Mouse (Mus musculus) lung, embryonic 16.5 days (tissue): ENCODE results near the gene 1700012B09Rik. TPM values are rescaled to one million over a fixed set of nuclear protein-coding genes. Genes with fewer than 3 reads are reported as not detected.
A peak's percentile ranks its signal among the peaks of the same experiment; 100 is the strongest.

Source experiments
- ATAC-seq: fragments of 200-750 bp; cut with Nextera tagmentation; 2 replicates; pipeline ENCODE4 v1.8.0; 2017; ENCODE audit warnings: low read depth, mild to moderate bottlenecking, moderate library complexity
- H3K27ac ChIP-seq: fragments of 300-500 bp; sonication (generic); 2 replicates; pipeline ENCODE4 v1.5.1; 2014; ENCODE audit warnings: mild to moderate bottlenecking, control low read depth, low read length
- H3K27me3 ChIP-seq: fragments of 300-500 bp; sonication (generic); 2 replicates; pipeline ENCODE4 v1.6.1; 2014; ENCODE audit warnings: low read depth, low read length, mixed read lengths; ENCODE audit not compliant: control insufficient read depth, insufficient read depth
- H3K36me3 ChIP-seq: fragments of 300-500 bp; sonication (generic); 2 replicates; pipeline ENCODE4 v1.6.1; 2014; ENCODE audit warnings: low read length; ENCODE audit not compliant: control insufficient read depth, insufficient read depth
- H3K4me1 ChIP-seq: fragments of 300-500 bp; sonication (generic); replicated peaks from 2 replicates; pipeline ENCODE4 v1.6.1; 2014; ENCODE audit warnings: low read length, mixed read lengths; ENCODE audit not compliant: control insufficient read depth, insufficient read depth
- H3K4me2 ChIP-seq: fragments of 300-500 bp; sonication (generic); 2 replicates; pipeline ENCODE4 v1.6.1; 2014; ENCODE audit warnings: low read depth, low read length, control low read depth
- H3K4me3 ChIP-seq: fragments of 300-500 bp; sonication (generic); 2 replicates; pipeline ENCODE4 v1.5.1; 2014; ENCODE audit warnings: mild to moderate bottlenecking, low read length, control low read depth
- H3K9ac ChIP-seq: fragments of 300-500 bp; sonication (generic); 2 replicates; pipeline ENCODE4 v1.6.1; 2014; ENCODE audit warnings: low read length, control low read depth
- H3K9me3 ChIP-seq: fragments of 300-500 bp; sonication (generic); 2 replicates; pipeline ENCODE4 v1.6.1; 2016; ENCODE audit warnings: low read length; ENCODE audit not compliant: control insufficient read depth
- WGBS: fragments of 180-500 bp; shearing (Covaris S2); extraction: QIAGEN DNeasy Blood & Tissue Kit; methylation state at CpG from one replicate; pipeline ENCODE4 v1.1.7; 2014; 5-methylcytosine and 5-hydroxymethylcytosine counted together
- polyA plus RNA-seq: library from polyadenylated mRNA; unstranded; fragments of >200 nt; fragmentation: Nextera tagmentation; extraction: Ambion mirVana; gene quantifications from 2 replicates; pipeline ENCODE4 v1.2.1, GENCODE M21; 2015

Gene 1700012B09Rik
- polyA plus RNA-seq, 1 experiment from 2014 or later = 7.7 TPM

- H3K27me3 ChIP-seq = no peaks in the 10 kb centered on the region
- peak overlapping the region; percentile 36 for H3K27ac ChIP-seq
- no peaks in the 10 kb centered on the region for H3K9me3 ChIP-seq
- no peaks in the 10 kb centered on the region for H3K36me3 ChIP-seq
- H3K4me3 ChIP-seq = peak overlapping the region; percentile 38
- ATAC-seq = peak; percentile 75
- H3K9ac ChIP-seq = peak overlapping the region; percentile 36; the same call in 1 of the 2 replicates
- peaks cover 11% of the 10 kb centered on the region for H3K4me1 ChIP-seq
- peak overlapping the region; percentile 51 for H3K4me2 ChIP-seq
Measured at GRCm38 (mm10) chr9:14718332-14718691, 52.5 kb downstream of the 1700012B09Rik start.

- Histone ChIP-seq H3K36me3 (no peaks in the 10 kb centered on the region), H3K27me3 (no peaks in the 10 kb centered on the region), H3K4me1 (peaks cover 11% of the 10 kb centered on the region), H3K27ac (peak overlapping the region; percentile 36), H3K4me2 (peak overlapping the region; percentile 51), H3K9ac (peak overlapping the region; percentile 36; the same call in 1 of the 2 replicates), H3K4me3 (peak overlapping the region; percentile 38), H3K9me3 (no peaks in the 10 kb centered on the region)
- peak; percentile 61 for ATAC-seq
- WGBS = 16% methylated on average over 14 of the region's 14 CpGs
Measured at GRCm38 (mm10) chr9:14717689-14718331, 53.0 kb downstream of the 1700012B09Rik start.

- H3K9me3 ChIP-seq = no peaks in the 10 kb centered on the region
- H3K4me3 ChIP-seq = no peak overlapping the region
- no peak for ATAC-seq
- no peaks in the 10 kb centered on the region for H3K27me3 ChIP-seq
- no peak overlapping the region for H3K4me2 ChIP-seq
- no peak overlapping the region for H3K9ac ChIP-seq
- H3K27ac ChIP-seq = no peak overlapping the region
- H3K4me1 ChIP-seq = peaks cover 11% of the 10 kb centered on the region
- 82% methylated on average over 15 of the region's 15 CpGs for WGBS
- no peaks in the 10 kb centered on the region for H3K36me3 ChIP-seq
Measured at GRCm38 (mm10) chr9:14715258-14715657, 55.6 kb downstream of the 1700012B09Rik start.

- no peak overlapping the region for H3K4me2 ChIP-seq
- H3K9me3 ChIP-seq = no peaks in the 10 kb centered on the region
- no peaks in the 10 kb centered on the region for H3K27me3 ChIP-seq
- H3K9ac ChIP-seq = no peak overlapping the region
- H3K36me3 ChIP-seq = no peaks in the 10 kb centered on the region
- WGBS = 82% methylated on average over 3 of the region's 3 CpGs
- H3K27ac ChIP-seq = no peak overlapping the region
- no peak overlapping the region for H3K4me3 ChIP-seq
- ATAC-seq = no peak
- H3K4me1 ChIP-seq = no peaks in the 10 kb centered on the region
Measured at GRCm38 (mm10) chr9:14710910-14711309, 59.9 kb downstream of the 1700012B09Rik start.

Other genes starting within 250 kb of the 1700012B09Rik start
- gene Amotl1, start 126.0 kb downstream of the 1700012B09Rik start, polyA plus RNA-seq = 17.6 and 17.8 TPM in 2 replicates
- 0.48 and 0.74 TPM in 2 replicates for gene Piwil4, start 30.3 kb downstream of the 1700012B09Rik start, polyA plus RNA-seq
- 2.5 and 3.2 TPM in 2 replicates for gene Fut4, start 18.6 kb downstream of the 1700012B09Rik start, polyA plus RNA-seq
- 23.2 and 26.6 TPM in 2 replicates for gene Mre11a, start 13.6 kb upstream of the 1700012B09Rik start, polyA plus RNA-seq
- 33.0 and 37.0 TPM in 2 replicates for gene Ankrd49, start 13.8 kb upstream of the 1700012B09Rik start, polyA plus RNA-seq
- gene Gpr83, start 89.2 kb upstream of the 1700012B09Rik start, polyA plus RNA-seq = 0.24 and 0.54 TPM in 2 replicates
- 0.54 and 1.2 TPM in 2 replicates for gene Izumo1r, start 132.9 kb upstream of the 1700012B09Rik start, polyA plus RNA-seq